Mouse (Mus musculus): ENCODE results near the gene Prg3. TPM values are rescaled to one million over a fixed set of nuclear protein-coding genes. Genes with fewer than 3 reads are reported as not detected.

Prg3 gene
- total and polyA plus RNA-seq, 3 experiments: not detected

GRCm38 (mm10) chr2:85022043-85022442, 34.0 kb downstream of the Prg3 start:
- H3K79me2 ChIP-seq (ENCODE audit: control insufficient read depth, insufficient read depth, low read length, poor library complexity): no peaks in the 10 kb centered on the region
- no peaks in the 10 kb centered on the region for H3K9me3 ChIP-seq (replicated peaks; ENCODE audit: insufficient read depth, low read length)
- TF ChIP-seq NRF1 (IDR thresholded peaks at IDR 0.05; ENCODE audit: insufficient read depth, low read depth, low read length, poor library complexity, severe bottlenecking) (no peak), USF2 (IDR thresholded peaks at IDR 0.05; ENCODE audit: borderline replicate concordance in 1 of 2, insufficient read depth in 1 of 2, low read depth in 1 of 2, low read length in 2 of 2) (no peak), CHD1 (IDR thresholded peaks at IDR 0.05; ENCODE audit: low read depth, low read length) (no peak), RAD21 (IDR thresholded peaks at IDR 0.05; ENCODE audit: low read depth, low read length) (peak; percentile 30), POLR2A (IDR thresholded peaks at IDR 0.05; ENCODE audit: control insufficient read depth in 1 of 2, insufficient read depth in 1 of 2, low read depth in 1 of 2, low read length in 2 of 2, poor library complexity in 1 of 2) (no peak), MEF2A (IDR thresholded peaks at IDR 0.05; ENCODE audit: extremely low read depth, insufficient replicate concordance, low read depth, low read length, poor library complexity, severe bottlenecking) (no peak), TCF12 (IDR thresholded peaks at IDR 0.05; ENCODE audit: low read depth, low read length) (no peak), CTCF (IDR thresholded peaks at IDR 0.05 in 2 of 3, conservative IDR thresholded peaks at IDR 0.05 in 1 of 3; ENCODE audit: control insufficient read depth in 1 of 3, insufficient read depth in 1 of 3, low read depth in 2 of 3, low read length in 3 of 3, poor library complexity in 1 of 3, severe bottlenecking in 1 of 3) (peak; percentile 46 to 51 (median 48)), SMC3 (IDR thresholded peaks at IDR 0.05; ENCODE audit: low read depth, low read length) (peak; percentile 46)
- H3K27me3 ChIP-seq (ENCODE audit: control insufficient read depth in 1 of 2, insufficient read depth in 2 of 2, low read length in 2 of 2): no peaks in the 10 kb centered on the region
- peaks cover 0 to 2% of the 10 kb centered on the region in 2 experiments; a peak in 2 of 4 replicates for H3K36me3 ChIP-seq (ENCODE audit: control insufficient read depth in 1 of 2, insufficient read depth in 2 of 2, low read length in 2 of 2)
- DNase-seq (ENCODE audit: low read depth, low spot score): no peak
- peaks cover 1 to 6% of the 10 kb centered on the region in 2 experiments for H3K4me1 ChIP-seq (ENCODE audit: control insufficient read depth in 1 of 2, insufficient read depth in 2 of 2, low read length in 2 of 2)
- no peak overlapping the region for H3K9ac ChIP-seq (ENCODE audit: control insufficient read depth, low read depth, low read length, poor library complexity, severe bottlenecking)
- no peak overlapping the region for H3K4me3 ChIP-seq (ENCODE audit: control insufficient read depth in 1 of 2, insufficient read depth in 1 of 2, low read depth in 2 of 2, low read length in 2 of 2)
- no peak overlapping the region for H3K27ac ChIP-seq (ENCODE audit: control insufficient read depth, low read depth, low read length)

DNA sequence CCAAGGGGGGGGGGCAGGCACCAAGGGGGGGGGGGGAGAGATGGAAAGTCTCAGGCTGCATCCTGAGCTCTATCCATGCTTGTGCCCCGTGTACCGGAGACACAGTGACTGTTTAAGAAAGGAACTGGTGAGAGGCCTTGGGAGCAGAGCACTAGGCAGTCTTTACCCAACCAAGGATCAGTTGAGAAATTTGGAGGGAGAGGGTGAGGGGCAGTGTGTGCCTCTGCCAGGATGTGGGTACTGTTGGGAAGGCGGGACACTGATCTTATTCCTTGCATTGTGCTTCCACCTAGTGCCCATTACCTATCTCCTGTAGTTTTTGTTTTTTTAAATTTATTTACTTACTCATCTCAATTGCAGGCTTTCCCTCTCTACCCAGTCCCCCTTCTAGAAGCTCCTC, 38.2 kb downstream of the Prg3 start:
- Histone ChIP-seq H3K27me3 (ENCODE audit: control insufficient read depth in 1 of 2, insufficient read depth in 2 of 2, low read length in 2 of 2) (no peaks in the 10 kb centered on the region), H3K79me2 (ENCODE audit: control insufficient read depth, insufficient read depth, low read length, poor library complexity) (no peaks in the 10 kb centered on the region), H3K4me3 (ENCODE audit: control insufficient read depth in 1 of 2, insufficient read depth in 1 of 2, low read depth in 2 of 2, low read length in 2 of 2) (no peak overlapping the region), H3K36me3 (ENCODE audit: control insufficient read depth in 1 of 2, insufficient read depth in 2 of 2, low read length in 2 of 2) (peaks cover 0 to 8% of the 10 kb centered on the region in 2 experiments; a peak in 2 of 4 replicates), H3K27ac (ENCODE audit: control insufficient read depth, low read depth, low read length) (no peak overlapping the region), H3K9me3 (replicated peaks; ENCODE audit: insufficient read depth, low read length) (no peaks in the 10 kb centered on the region), H3K4me1 (ENCODE audit: control insufficient read depth in 1 of 2, insufficient read depth in 2 of 2, low read length in 2 of 2) (peaks cover 3 to 15% of the 10 kb centered on the region in 2 experiments), H3K9ac (ENCODE audit: control insufficient read depth, low read depth, low read length, poor library complexity, severe bottlenecking) (no peak overlapping the region)
- TF ChIP-seq POLR2A (IDR thresholded peaks at IDR 0.05; ENCODE audit: control insufficient read depth in 1 of 2, insufficient read depth in 1 of 2, low read depth in 1 of 2, low read length in 2 of 2, poor library complexity in 1 of 2) (no peak), RAD21 (IDR thresholded peaks at IDR 0.05; ENCODE audit: low read depth, low read length) (peak; percentile 11)
- no peak for DNase-seq (ENCODE audit: low read depth, low spot score)

DNA sequence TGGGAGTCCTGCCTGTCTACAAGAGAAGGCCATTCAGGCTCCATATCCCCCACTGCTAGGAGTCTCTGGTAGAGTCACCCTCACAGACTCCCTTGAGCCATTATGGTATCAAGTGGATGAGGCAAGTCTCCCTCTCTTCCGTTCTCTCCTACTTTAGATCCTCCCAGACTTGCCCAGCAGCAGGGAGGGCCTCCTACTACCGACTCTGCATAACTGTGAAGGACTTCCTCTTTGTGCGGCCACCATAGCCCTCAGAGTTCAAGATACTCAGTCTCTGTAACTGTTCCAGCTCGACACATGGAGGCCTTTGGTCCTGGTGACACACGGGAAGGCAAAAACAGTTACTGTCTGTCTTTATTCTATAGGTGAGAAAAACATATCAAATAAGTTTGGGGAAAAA, 39.3 kb downstream of the Prg3 start:
- Histone ChIP-seq H3K36me3 (ENCODE audit: control insufficient read depth in 1 of 2, insufficient read depth in 2 of 2, low read length in 2 of 2) (peaks cover 0 to 8% of the 10 kb centered on the region in 2 experiments; a peak in 2 of 4 replicates), H3K9ac (ENCODE audit: control insufficient read depth, low read depth, low read length, poor library complexity, severe bottlenecking) (peak overlapping the region; percentile 17; the same call in 1 of the 2 replicates), H3K79me2 (ENCODE audit: control insufficient read depth, insufficient read depth, low read length, poor library complexity) (no peaks in the 10 kb centered on the region), H3K27ac (ENCODE audit: control insufficient read depth, low read depth, low read length) (peak overlapping the region; percentile 47), H3K4me3 (ENCODE audit: control insufficient read depth in 1 of 2, insufficient read depth in 1 of 2, low read depth in 2 of 2, low read length in 2 of 2) (no peak overlapping the region), H3K9me3 (replicated peaks; ENCODE audit: insufficient read depth, low read length) (no peaks in the 10 kb centered on the region), H3K27me3 (ENCODE audit: control insufficient read depth in 1 of 2, insufficient read depth in 2 of 2, low read length in 2 of 2) (0 out of 4 replicates have a peak, but pooled peaks cover 0 to 1% of the 10 kb centered on the region in 2 experiments), H3K4me1 (ENCODE audit: control insufficient read depth in 1 of 2, insufficient read depth in 2 of 2, low read length in 2 of 2) (peaks cover 3 to 15% of the 10 kb centered on the region in 2 experiments)
- no peak for TF ChIP-seq RCOR1 (IDR thresholded peaks at IDR 0.05; ENCODE audit: low read depth, low read length)
- 0 out of 2 replicates have a peak, but pooled peaks have one; percentile 30 for TF ChIP-seq TBP (IDR thresholded peaks at IDR 0.05; ENCODE audit: low read depth, low read length)
- peak; percentile 79 for DNase-seq (ENCODE audit: low read depth, low spot score)
